In genomic region chr3:131105362-131105761, GRCm38 (mm10) we compare ENCODE assay signal across 8 mouse cellular contexts. TPM values are rescaled to one million over a fixed set of nuclear protein-coding genes. Genes with fewer than 3 reads are reported as not detected.
DNase-seq lines count a peak whose midpoint lies in the region; ATAC-seq and TF ChIP-seq lines count a peak whose summit lies in the region.

No protein-coding gene starts in this region.

- H3K9me3 ChIP-seq in heart, embryonic 16.5 days (replicated peaks; ENCODE audit: control insufficient read depth, low read length), result no peaks in the 10 kb centered on the region
- H3K9me3 ChIP-seq in forebrain, embryonic 14.5 days (replicated peaks; ENCODE audit: control insufficient read depth, low read length), result no peaks in the 10 kb centered on the region
- no peaks in the 10 kb centered on the region for H3K9me3 ChIP-seq in midbrain, embryonic 11.5 days (ENCODE audit: control insufficient read depth, low read length)

- H3K27me3 ChIP-seq in heart, embryonic 16.5 days (ENCODE audit: control insufficient read depth, insufficient read depth, low read length), result peaks cover 51% of the 10 kb centered on the region
- peaks cover 34% of the 10 kb centered on the region for H3K27me3 ChIP-seq in forebrain, embryonic 14.5 days (replicated peaks; ENCODE audit: control insufficient read depth, insufficient read depth, low read length)
- peaks cover 35% of the 10 kb centered on the region for H3K27me3 ChIP-seq in midbrain, embryonic 11.5 days (ENCODE audit: control insufficient read depth, insufficient read depth, low read length)

- no peak overlapping the region for H3K9ac ChIP-seq in heart, embryonic 16.5 days (ENCODE audit: low read length)
- no peak overlapping the region for H3K9ac ChIP-seq in forebrain, embryonic 14.5 days (ENCODE audit: low read length)
- no peak overlapping the region for H3K9ac ChIP-seq in midbrain, embryonic 11.5 days (ENCODE audit: low read length)

- ATAC-seq in heart, embryonic 16.5 days (replicated peaks; ENCODE audit: extremely low read depth, insufficient read depth, low FRiP score), result no peak
- no peak for ATAC-seq in forebrain, embryonic 14.5 days
- ATAC-seq in midbrain, embryonic 11.5 days (ENCODE audit: low FRiP score), result no peak

- no peak overlapping the region for H3K27ac ChIP-seq in heart, embryonic 16.5 days (ENCODE audit: low read length)
- no peak overlapping the region for H3K27ac ChIP-seq in forebrain, embryonic 14.5 days (ENCODE audit: low read depth, low read length)
- H3K27ac ChIP-seq in midbrain, embryonic 11.5 days (ENCODE audit: low read depth, low read length), result no peak overlapping the region; the same call in 1 of the 2 replicates

- no peak for TF ChIP-seq CTCF in brain, embryonic 14.5 days (IDR thresholded peaks at IDR 0.05; ENCODE audit: borderline replicate concordance, extremely low read depth, insufficient read depth, insufficient read length)

- intact Hi-C loops in heart, postnatal 25 days (cut with DNase I), result no loop called here

- no peak overlapping the region; the same call in 1 of the 2 replicates for H3K4me3 ChIP-seq in heart, embryonic 16.5 days (ENCODE audit: low read length)
- 0 out of 2 replicates have a peak overlapping the region, but pooled peaks have one; percentile 36 for H3K4me3 ChIP-seq in forebrain, embryonic 14.5 days (ENCODE audit: low read depth, low read length)
- peak overlapping the region; percentile 34 for H3K4me3 ChIP-seq in midbrain, embryonic 11.5 days (ENCODE audit: low read depth, low read length)

- TF ChIP-seq POLR2A in brain, embryonic 14.5 days (IDR thresholded peaks at IDR 0.05; ENCODE audit: borderline replicate concordance, extremely low read depth, insufficient read depth, insufficient read length, poor library complexity, severe bottlenecking), result no peak

- no peak for DNase-seq in heart, postnatal 25 days (ENCODE audit: low spot score)
- DNase-seq in brain, embryonic 14.5 days (ENCODE audit: low read depth), result peak; percentile 52
- peak; percentile 33 for DNase-seq in forebrain, embryonic 14.5 days (ENCODE audit: low spot score)
- peak; percentile 87 for DNase-seq in midbrain, embryonic 11.5 days (ENCODE audit: low spot score, missing footprints)
- no peak for DNase-seq in right cerebral cortex, adult 2 months (ENCODE audit: low spot score in 2 of 2)
- DNase-seq in cerebellum, adult 11-12 months, result no peak
- DNase-seq in gastrocnemius, postnatal 4 days (ENCODE audit: low spot score in 2 of 2), result no peak

- peaks cover 18% of the 10 kb centered on the region for H3K4me1 ChIP-seq in heart, embryonic 16.5 days (ENCODE audit: control insufficient read depth, insufficient read depth, low read length)
- H3K4me1 ChIP-seq in forebrain, embryonic 14.5 days (ENCODE audit: control insufficient read depth, insufficient read depth, low read length), result peaks cover 10% of the 10 kb centered on the region; the same call in 1 of the 2 replicates
- H3K4me1 ChIP-seq in midbrain, embryonic 11.5 days (ENCODE audit: control insufficient read depth, insufficient read depth, low read length), result peaks cover 40% of the 10 kb centered on the region

- WGBS in heart, embryonic 16.5 days, result 67% methylated on average over 8 of the region's 8 CpGs
- 30% methylated on average over 8 of the region's 8 CpGs for WGBS in forebrain, embryonic 14.5 days
- WGBS in midbrain, embryonic 11.5 days, result 39% methylated on average over 8 of the region's 8 CpGs

- H3K4me2 ChIP-seq in heart, embryonic 16.5 days (ENCODE audit: low read depth, low read length), result peak overlapping the region; percentile 90
- H3K4me2 ChIP-seq in forebrain, embryonic 14.5 days (ENCODE audit: low read length), result peak overlapping the region; percentile 81; the same call in 1 of the 2 replicates
- peak overlapping the region; percentile 75 for H3K4me2 ChIP-seq in midbrain, embryonic 11.5 days

- no peaks in the 10 kb centered on the region for H3K36me3 ChIP-seq in heart, embryonic 16.5 days (ENCODE audit: control insufficient read depth, insufficient read depth)
- H3K36me3 ChIP-seq in forebrain, embryonic 14.5 days (ENCODE audit: control insufficient read depth, insufficient read depth, low read length), result no peaks in the 10 kb centered on the region
- no peaks in the 10 kb centered on the region for H3K36me3 ChIP-seq in midbrain, embryonic 11.5 days (ENCODE audit: control insufficient read depth, insufficient read depth, low read length)

RNA-seq across cellular contexts. Expression of gene Lef1, which starts 4.9 kb away (rescaled TPM):
- polyA plus RNA-seq in heart, embryonic 16.5 days (2015; fragmentation: Nextera tagmentation; extraction: Ambion mirVana), result 14.8 and 38.4 TPM in 2 replicates
- under 1 TPM; 0.29 to 0.45 TPM for total RNA-seq in heart, postnatal 25 days (2021)
- 36.5 and 54.7 TPM in 2 replicates for polyA plus RNA-seq in brain, embryonic 14.5 days (2012; rRNA removed)
- 15.6 and 16.5 TPM in 2 replicates for polyA plus RNA-seq in forebrain, embryonic 14.5 days (2014; fragmentation: Nextera tagmentation; extraction: Ambion mirVana)
- 66.9 and 67.7 TPM in 2 replicates for polyA plus RNA-seq in midbrain, embryonic 11.5 days (2014; fragmentation: Nextera tagmentation; extraction: Ambion mirVana)
- 1 to 10 TPM; 1.1 to 2.0 TPM for total RNA-seq in gastrocnemius, postnatal 4 days (2021)

Comparison
In these comparisons a context has a peak if more than half of its experiments do, and no peak if none do; other contexts are left out.
1. DNase-seq: peak in brain, embryonic 14.5 days (single experiment), forebrain, embryonic 14.5 days (single experiment) and midbrain, embryonic 11.5 days (single experiment); none in heart, postnatal 25 days (single experiment), right cerebral cortex, adult 2 months (0 of 2), cerebellum, adult 11-12 months (single experiment) and gastrocnemius, postnatal 4 days (0 of 2).
2. Peak in every context shown above with its lines, with median percentiles within 50 percentile points of each other: H3K4me2 ChIP-seq.